Mouse (Mus musculus): ENCODE data around the gene Hmgcl. TPM values are rescaled to one million over a fixed set of nuclear protein-coding genes. Genes with fewer than 3 reads are reported as not detected.
"Not testable (repeated sequence)": the region's sequence is repeated elsewhere in the genome, so short reads cannot be mapped to it uniquely, and the experiment has no call there.

Gene Hmgcl
- total RNA-seq, 4 experiments from 2014 or later: 35.7 to 39.3 (median 37.6) TPM

GRCm38 (mm10) chr4:135958354-135958753 is 12.1 kb downstream of the Hmgcl start:
- no peak for DNase-seq (ENCODE audit: low spot score in 2 of 2)

- DNase-seq (ENCODE audit: low spot score in 2 of 2): peak in 1 of 2 experiments; percentile 72
Measured at GRCm38 (mm10) chr4:135960717-135961116, 14.5 kb downstream of the Hmgcl start.

GRCm38 (mm10) chr4:135961709-135962108 is 15.5 kb downstream of the Hmgcl start:
- no peak for DNase-seq (ENCODE audit: low spot score in 2 of 2)

- no peak for DNase-seq (ENCODE audit: low spot score in 2 of 2)
Measured at GRCm38 (mm10) chr4:135962198-135962597, 15.9 kb downstream of the Hmgcl start.

- no peak for DNase-seq (ENCODE audit: low spot score in 2 of 2)
Measured at GRCm38 (mm10) chr4:135962946-135963345, 16.7 kb downstream of the Hmgcl start.

GRCm38 (mm10) chr4:135963457-135964193 is 17.4 kb downstream of the Hmgcl start, which contains the start of gene Gale:
Gene Gale, plus strand, starts transcription at chr4:135963727.
- peak; percentile 89 to 95 for DNase-seq (ENCODE audit: low spot score in 2 of 2)

- DNase-seq (ENCODE audit: low spot score in 2 of 2): peak in 1 of 2 experiments; percentile 64
Measured at GRCm38 (mm10) chr4:135964426-135964825, 18.2 kb downstream of the Hmgcl start.

GRCm38 (mm10) chr4:135965113-135965512 is 18.9 kb downstream of the Hmgcl start:
- DNase-seq (ENCODE audit: low spot score in 2 of 2): no peak

GRCm38 (mm10) chr4:135966283-135966682 is 20.0 kb downstream of the Hmgcl start:
- no peak for DNase-seq (ENCODE audit: low spot score in 2 of 2)

GRCm38 (mm10) chr4:135967086-135967760 is 21.0 kb downstream of the Hmgcl start:
- no peak for DNase-seq (ENCODE audit: low spot score in 2 of 2)

GRCm38 (mm10) chr4:135968271-135968869 is 22.1 kb downstream of the Hmgcl start:
- no peak for DNase-seq (ENCODE audit: low spot score in 2 of 2)

- DNase-seq (ENCODE audit: low spot score in 2 of 2): no peak
Measured at GRCm38 (mm10) chr4:135969070-135969750, 23.0 kb downstream of the Hmgcl start.

- no peak for DNase-seq (ENCODE audit: low spot score in 2 of 2)
Measured at GRCm38 (mm10) chr4:135970585-135970984, 24.3 kb downstream of the Hmgcl start.

GRCm38 (mm10) chr4:135971805-135972555 is 25.7 kb downstream of the Hmgcl start:
- DNase-seq (ENCODE audit: low spot score in 2 of 2): no peak

GRCm38 (mm10) chr4:135972556-135972906 is 26.3 kb downstream of the Hmgcl start, which contains the start of gene Lypla2:
Gene Lypla2, minus strand, starts transcription at chr4:135972626.
- peak; percentile 74 to 91 for DNase-seq (ENCODE audit: low spot score in 2 of 2)

GRCm38 (mm10) chr4:135972911-135973811 is 26.9 kb downstream of the Hmgcl start:
- DNase-seq (ENCODE audit: low spot score in 2 of 2): no peak

GRCm38 (mm10) chr4:135976146-135976545 is 29.9 kb downstream of the Hmgcl start:
- no peak for DNase-seq (ENCODE audit: low spot score in 2 of 2)

GRCm38 (mm10) chr4:135980223-135980622 is 34.0 kb downstream of the Hmgcl start:
- not testable (repeated sequence) for DNase-seq (ENCODE audit: low spot score in 2 of 2)

GRCm38 (mm10) chr4:135981524-135982063 is 35.3 kb downstream of the Hmgcl start:
- peak in 1 of 2 experiments; percentile 77 for DNase-seq (ENCODE audit: low spot score in 2 of 2)

- DNase-seq (ENCODE audit: low spot score in 2 of 2): no peak
Measured at GRCm38 (mm10) chr4:135984556-135984955, 38.3 kb downstream of the Hmgcl start.
